Mouse (Mus musculus): ENCODE measurements at regions not wholly inside any gene's neighbourhood (a gene's known extent, or its start where the extent isn't known, plus 50 kb on each side); places are given as distances from the start of the nearest gene placed in this dataset.

- DNase-seq = no peak
Observed at GRCm38 (mm10) chr9:22937686-22938391, 285.0 kb upstream of the Bmper start.

GRCm38 (mm10) chr9:22944992-22945391, 277.9 kb upstream of the Bmper start:
- no peak for DNase-seq

- no peak for DNase-seq
Observed at GRCm38 (mm10) chr9:22945426-22945955, 277.4 kb upstream of the Bmper start.

GRCm38 (mm10) chr9:22952571-22953442, 270.1 kb upstream of the Bmper start:
- DNase-seq = no peak

- no peak for DNase-seq
Observed at GRCm38 (mm10) chr9:22962269-22962815, 260.5 kb upstream of the Bmper start.

GRCm38 (mm10) chr9:22971312-22971711, 251.6 kb upstream of the Bmper start:
- DNase-seq = no peak

- no peak for DNase-seq
Observed at GRCm38 (mm10) chr9:22976748-22977147, 246.1 kb upstream of the Bmper start.

- DNase-seq = no peak
Observed at GRCm38 (mm10) chr9:22979627-22980026, 243.2 kb upstream of the Bmper start.

- DNase-seq = no peak
Observed at GRCm38 (mm10) chr9:22989508-22989907, 233.4 kb upstream of the Bmper start.

GRCm38 (mm10) chr9:22993531-22993930, 229.3 kb upstream of the Bmper start:
- no peak for DNase-seq

GRCm38 (mm10) chr9:22995564-22995963, 227.3 kb upstream of the Bmper start:
- no peak for DNase-seq

GRCm38 (mm10) chr9:22998306-22998705, 224.6 kb upstream of the Bmper start:
- no peak for DNase-seq

- no peak for DNase-seq
Observed at GRCm38 (mm10) chr9:22999181-22999580, 223.7 kb upstream of the Bmper start.

- no peak for DNase-seq
Observed at GRCm38 (mm10) chr9:23000200-23000599, 222.7 kb upstream of the Bmper start.

GRCm38 (mm10) chr9:23003195-23004061, 219.4 kb upstream of the Bmper start:
- DNase-seq = no peak

- no peak for DNase-seq
Observed at GRCm38 (mm10) chr9:23005005-23005404, 217.9 kb upstream of the Bmper start.

- DNase-seq = no peak
Observed at GRCm38 (mm10) chr9:23009462-23010183, 213.3 kb upstream of the Bmper start.

GRCm38 (mm10) chr9:23011316-23011959, 211.4 kb upstream of the Bmper start:
- no peak for DNase-seq

- no peak for DNase-seq
Observed at GRCm38 (mm10) chr9:23012130-23012529, 210.7 kb upstream of the Bmper start.

GRCm38 (mm10) chr9:23016733-23017132, 206.1 kb upstream of the Bmper start:
- no peak for DNase-seq

GRCm38 (mm10) chr9:23024061-23024460, 198.8 kb upstream of the Bmper start:
- DNase-seq = no peak

Measured in adrenal gland, postnatal 10 days (tissue).